Mouse (Mus musculus) kidney, adult 2 months (tissue): ENCODE data around the gene Rbm18. TPM values are rescaled to one million over a fixed set of nuclear protein-coding genes. Genes with fewer than 3 reads are reported as not detected.
"Not testable (repeated sequence)": the region's sequence is repeated elsewhere in the genome, so short reads cannot be mapped to it uniquely, and the experiment has no call there.

Source experiments
- DNase-seq: peaks from one replicate; pipeline ENCODE4 v3.0.0; 2021
- H3K27ac ChIP-seq: fragments of 200-500 bp; 2 replicates; pipeline ENCODE4 v1.5.1; 2012; ENCODE audit warnings: low read depth, low read length, control low read depth, inconsistent platforms; ENCODE audit not compliant: insufficient read depth
- H3K27me3 ChIP-seq: fragments of 200-500 bp; replicated peaks from 2 replicates; pipeline ENCODE4 v1.6.1; 2012; ENCODE audit warnings: mild to moderate bottlenecking, moderate library complexity, low read length, inconsistent platforms; ENCODE audit not compliant: control insufficient read depth, insufficient read depth
- H3K36me3 ChIP-seq: fragments of 200-500 bp; 2 replicates; pipeline ENCODE4 v1.6.1; 2012; ENCODE audit warnings: mild to moderate bottlenecking, moderate library complexity, low read length, inconsistent platforms; ENCODE audit not compliant: control insufficient read depth, insufficient read depth
- H3K4me1 ChIP-seq: fragments of 200-500 bp; 2 replicates; pipeline ENCODE4 v1.6.1; 2011; ENCODE audit warnings: low read length; ENCODE audit not compliant: control insufficient read depth, insufficient read depth
- H3K4me3 ChIP-seq: fragments of 200-500 bp; 2 replicates; pipeline ENCODE4 v1.5.1; 2011; ENCODE audit warnings: mild to moderate bottlenecking, low read depth, low read length, control low read depth; ENCODE audit not compliant: insufficient read depth
- CTCF ChIP-seq: fragments of 200-500 bp; conservative IDR thresholded peaks from 2 replicates; pipeline ENCODE4 v1.5.1; 2011; ENCODE audit warnings: low read depth, mild to moderate bottlenecking, control low read depth, low read length, moderate library complexity, mixed read lengths; ENCODE audit not compliant: insufficient read depth, insufficient read length
- POLR2A ChIP-seq: fragments of 200-500 bp; IDR thresholded peaks from one replicate; pipeline ENCODE4 v1.6.1; 2011; ENCODE audit warnings: low read depth, low read length, control low read depth
- WGBS: fragments of 180-500 bp; shearing (Covaris S2); methylation state at CpG from one replicate; pipeline ENCODE4 v1.1.7; 2018; 5-methylcytosine and 5-hydroxymethylcytosine counted together
- polyA plus RNA-seq: library from polyadenylated mRNA; depleted of rRNA; stranded (reverse); fragments of >200 nt; gene quantifications from 2 replicates; pipeline ENCODE4 v1.2.3, GENCODE M21; 2012; rRNA removed

Gene Rbm18
- 10.9 and 15.2 TPM in 2 replicates for polyA plus RNA-seq

DNA sequence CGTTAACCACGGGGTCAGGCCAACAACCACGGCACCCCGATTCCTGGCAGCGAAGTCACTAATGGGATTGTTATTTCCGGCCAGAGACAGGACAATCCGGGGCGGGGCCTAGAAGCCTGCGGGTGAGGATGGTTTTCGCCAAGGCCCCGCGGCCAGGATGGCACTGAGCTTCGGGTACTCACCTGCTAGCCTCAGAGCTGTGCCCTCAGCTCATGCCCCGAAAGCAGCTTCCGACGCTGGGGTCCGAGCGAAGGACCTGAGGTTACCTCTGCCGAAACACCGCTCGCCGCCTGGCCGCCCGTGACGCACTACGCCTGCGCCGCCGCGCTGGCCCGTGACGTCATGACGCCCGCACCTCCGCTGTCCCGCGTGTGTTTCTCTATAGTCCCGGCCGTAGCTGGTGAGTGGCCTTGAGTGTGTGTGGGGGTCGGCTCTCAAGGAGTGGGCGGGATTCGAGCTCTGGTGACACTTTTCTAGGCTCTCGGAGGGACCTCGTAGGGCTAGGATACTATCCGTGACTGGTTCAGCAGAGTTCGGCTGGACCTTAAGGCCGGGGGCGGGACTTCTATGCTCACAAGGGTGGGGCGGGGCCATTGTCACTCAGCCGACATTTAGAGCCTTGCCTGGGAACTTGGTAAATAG, at the start of gene Rbm18, which contains the start of gene Mrrf:
Gene Rbm18, minus strand, starts transcription at position 474 of the 642 bp plus-strand sequence.
Gene Mrrf, plus strand, starts transcription at position 90 of the 642 bp plus-strand sequence.
- under 1% methylated on average over 50 of the region's 50 CpGs for WGBS
- TF ChIP-seq CTCF: no peak
- TF ChIP-seq POLR2A: peak; percentile 76
- Histone ChIP-seq H3K27ac (peak within 1 kb of the TSS; percentile 95), H3K36me3 (peaks cover 9% of the 10 kb centered on the region), H3K4me1 (peaks cover 13% of the 10 kb centered on the region; the same call in 1 of the 2 replicates), H3K27me3 (no peaks in the 10 kb centered on the region), H3K4me3 (peak within 1 kb of the TSS; percentile 85)
- DNase-seq: peak; percentile 95

DNA sequence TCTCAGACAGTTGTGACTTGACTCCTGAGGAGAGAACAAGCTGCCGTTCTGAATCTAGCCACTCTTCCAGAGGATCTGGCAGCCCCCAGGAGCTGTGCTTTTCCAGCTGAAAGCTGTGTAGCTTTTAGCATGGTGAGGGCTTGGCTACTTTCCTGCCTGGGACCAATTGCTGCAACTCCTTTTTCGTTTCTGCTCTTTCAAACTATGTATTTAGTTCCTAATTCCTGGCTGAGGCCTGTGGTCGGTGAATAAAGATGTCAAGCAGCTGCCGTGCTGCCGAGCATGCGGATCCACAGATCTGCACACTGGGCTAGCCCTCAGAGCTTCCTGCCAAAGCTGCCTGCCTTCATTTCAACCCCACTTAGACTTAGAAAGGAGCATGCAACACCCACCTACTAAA, 48.3 kb upstream of the Rbm18 start:
- WGBS: 71% methylated on average over 6 of the region's 6 CpGs
- Histone ChIP-seq H3K27ac (no peak overlapping the region), H3K4me1 (no peaks in the 10 kb centered on the region), H3K27me3 (no peaks in the 10 kb centered on the region), H3K4me3 (no peak overlapping the region), H3K36me3 (no peaks in the 10 kb centered on the region)
- TF ChIP-seq POLR2A: no peak
- no peak for TF ChIP-seq CTCF
- no peak for DNase-seq

GRCm38 (mm10) chr2:36184192-36184591, 47.6 kb upstream of the Rbm18 start:
- Histone ChIP-seq H3K4me1 (no peaks in the 10 kb centered on the region), H3K4me3 (no peak overlapping the region), H3K36me3 (no peaks in the 10 kb centered on the region), H3K27ac (no peak overlapping the region), H3K27me3 (no peaks in the 10 kb centered on the region)
- TF ChIP-seq POLR2A: no peak
- TF ChIP-seq CTCF: no peak
- 93% methylated on average over 2 of the region's 2 CpGs for WGBS
- no peak for DNase-seq

DNA sequence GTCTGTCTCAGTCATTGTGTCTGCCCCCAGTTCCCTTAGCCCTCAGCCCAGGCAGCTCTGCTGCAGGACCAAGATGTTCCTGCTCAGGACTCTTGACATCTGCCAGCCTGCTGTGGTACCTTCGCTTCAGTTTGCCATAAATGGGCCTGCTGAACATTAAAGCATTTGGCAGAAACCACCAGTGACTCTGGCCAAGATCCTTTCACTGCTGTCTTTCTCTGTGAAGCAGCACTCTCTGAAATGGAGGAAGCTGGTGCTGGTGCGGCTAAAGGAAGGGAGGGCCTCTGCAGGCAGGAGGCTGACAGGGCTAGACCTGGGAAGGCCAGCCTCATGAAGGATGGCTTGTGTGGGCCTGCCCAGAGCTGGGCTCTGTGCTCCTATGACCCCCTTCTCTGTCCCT, 46.7 kb upstream of the Rbm18 start:
- H3K4me3 ChIP-seq: no peak overlapping the region
- H3K36me3 ChIP-seq: peaks cover under 1% of the 10 kb centered on the region; the same call in 1 of the 2 replicates
- H3K27ac ChIP-seq: no peak overlapping the region
- WGBS: 53% methylated on average over 2 of the region's 2 CpGs
- peak; percentile 17 for DNase-seq
- no peak for TF ChIP-seq POLR2A
- TF ChIP-seq CTCF: no peak
- no peaks in the 10 kb centered on the region for H3K27me3 ChIP-seq
- no peaks in the 10 kb centered on the region for H3K4me1 ChIP-seq

- not testable (repeated sequence) for H3K27ac ChIP-seq, DNase-seq, H3K27me3 ChIP-seq, H3K36me3 ChIP-seq, H3K4me3 ChIP-seq, H3K4me1 ChIP-seq
- WGBS: 92% methylated on average over 4 of the region's 4 CpGs
These were observed 45.2 kb upstream of the Rbm18 start for GRCm38 (mm10) chr2:36181587-36182368.

DNA sequence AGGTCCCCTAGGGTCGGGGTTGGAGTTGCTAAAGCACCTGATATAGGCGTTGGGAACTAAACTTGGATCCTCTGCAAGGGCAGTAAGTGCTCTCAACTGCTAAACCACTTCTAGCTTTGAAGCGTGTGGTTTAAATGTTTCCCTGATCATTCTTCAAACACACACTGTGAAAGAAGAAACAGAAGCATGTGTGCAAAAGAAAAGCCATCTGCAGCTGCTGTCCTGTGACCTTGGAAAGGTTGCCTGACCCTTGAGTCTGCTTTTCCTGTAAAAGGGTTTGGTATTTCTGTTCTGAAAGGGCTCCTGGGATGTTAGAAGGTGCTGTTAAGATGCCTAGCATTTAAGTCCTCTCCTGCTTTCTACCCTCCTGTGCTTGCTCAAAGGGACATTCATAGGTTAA, 42.9 kb upstream of the Rbm18 start:
- TF ChIP-seq CTCF: no peak
- TF ChIP-seq POLR2A: no peak
- Histone ChIP-seq H3K27me3 (no peaks in the 10 kb centered on the region), H3K27ac (no peak overlapping the region), H3K4me3 (no peak overlapping the region), H3K36me3 (peaks cover 3% of the 10 kb centered on the region; the same call in 1 of the 2 replicates), H3K4me1 (no peaks in the 10 kb centered on the region)
- 86% methylated on average over 3 of the region's 3 CpGs for whole genome bisulfite sequencing
- DNase-seq: no peak

DNA sequence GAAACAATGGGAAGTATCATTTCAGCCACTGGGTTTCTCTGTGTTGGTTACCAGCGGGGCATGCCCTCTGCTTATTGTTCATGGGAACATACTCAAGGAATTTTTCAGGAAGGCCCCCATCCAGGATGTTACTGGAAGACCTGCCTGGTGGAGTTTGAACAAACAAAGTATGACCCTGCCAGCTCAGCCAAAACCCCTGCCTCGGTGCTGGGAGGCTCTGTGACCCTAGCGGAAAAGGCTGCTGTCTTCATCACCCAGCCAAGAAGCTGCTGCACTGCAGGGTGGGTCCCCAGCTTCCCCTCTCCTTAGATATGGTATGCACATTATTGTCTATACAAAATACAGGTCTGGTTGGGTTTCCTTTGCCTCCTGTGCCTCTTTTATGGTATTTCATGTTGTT, 36.0 kb upstream of the Rbm18 start:
- DNase-seq: no peak
- Histone ChIP-seq H3K4me1 (no peaks in the 10 kb centered on the region), H3K4me3 (no peak overlapping the region), H3K27ac (no peak overlapping the region), H3K27me3 (no peaks in the 10 kb centered on the region), H3K36me3 (no peaks in the 10 kb centered on the region; the same call in none of the 2 replicates)
- no peak for TF ChIP-seq POLR2A
- TF ChIP-seq CTCF: no peak
- WGBS: 62% methylated on average over 3 of the region's 3 CpGs
